Mouse (Mus musculus): ENCODE data around the gene Rora. TPM values are rescaled to one million over a fixed set of nuclear protein-coding genes. Genes with fewer than 3 reads are reported as not detected.
"Not testable (repeated sequence)": the region's sequence is repeated elsewhere in the genome, so short reads cannot be mapped to it uniquely, and the experiment has no call there.

Gene Rora
- polyA plus RNA-seq, 1 experiment from 2014 or later, result 6.6 TPM

DNA sequence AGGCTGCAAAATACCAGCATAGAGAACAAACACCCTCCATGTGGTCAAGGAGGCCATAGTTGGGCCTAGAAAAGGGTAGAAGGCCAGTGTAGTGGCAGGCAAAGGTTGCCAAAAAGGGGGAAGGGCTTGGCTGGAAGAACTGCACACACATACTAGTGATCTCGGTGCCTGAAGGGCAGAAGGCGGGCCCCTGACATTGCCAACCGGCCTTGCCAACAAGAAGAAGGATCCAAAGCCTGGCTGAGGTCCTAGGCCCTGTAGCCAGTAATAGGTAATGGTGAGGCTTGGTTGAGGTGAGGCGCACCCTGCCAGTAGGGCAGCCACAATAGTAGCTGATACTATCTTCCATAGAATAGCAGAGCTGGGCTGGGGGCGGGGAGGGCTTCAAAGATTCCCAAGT is 401.7 kb downstream of the Rora start:
- H3K4me3 ChIP-seq, result no peak overlapping the region

DNA sequence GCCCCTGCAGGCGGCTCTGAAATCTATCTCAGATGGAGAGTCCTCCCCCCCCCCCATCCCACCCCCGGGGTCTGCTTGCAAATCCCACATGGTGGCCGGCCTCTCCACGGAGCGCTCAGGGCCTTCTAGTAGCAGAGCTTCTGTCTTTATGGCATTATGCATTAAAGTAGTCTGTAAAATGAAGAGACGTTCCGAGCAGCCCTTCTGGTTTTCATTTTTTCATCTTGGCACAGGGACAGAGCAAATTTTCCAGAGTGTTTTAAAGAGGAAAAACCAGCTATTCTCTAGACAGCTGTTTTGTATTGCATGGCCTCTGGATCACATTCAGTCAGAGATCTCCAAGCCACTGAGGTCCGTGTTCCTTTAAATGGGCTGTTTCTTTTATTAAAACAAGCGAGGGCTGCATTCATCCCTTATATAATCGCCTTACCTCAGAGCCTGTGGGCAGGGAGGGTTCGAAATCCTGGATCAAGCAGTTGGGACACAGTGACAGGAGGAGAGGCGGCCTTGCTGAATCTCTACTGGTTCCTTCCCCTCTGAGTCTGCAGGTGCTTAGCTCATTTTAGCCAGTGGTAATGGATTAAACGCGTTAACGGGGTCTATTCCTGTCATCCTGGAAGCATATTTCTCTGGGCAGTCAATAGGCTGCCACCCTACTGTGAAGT is 417.7 kb downstream of the Rora start:
- 64% methylated on average over 15 of the region's 15 CpGs for WGBS
- peaks cover 13% of the 10 kb centered on the region; the same call in 1 of the 2 replicates for H3K4me1 ChIP-seq
- DNase-seq (ENCODE audit: low spot score), result peak; percentile 39
- no peaks in the 10 kb centered on the region for H3K36me3 ChIP-seq (replicated peaks)
- H3K4me3 ChIP-seq, result no peak overlapping the region
- H3K9me3 ChIP-seq, result no peaks in the 10 kb centered on the region
- H3K27me3 ChIP-seq (replicated peaks; ENCODE audit: low read depth, poor library complexity, severe bottlenecking), result no peaks in the 10 kb centered on the region
- 0 out of 2 replicates have a peak overlapping the region, but pooled peaks have one; percentile 35 for H3K27ac ChIP-seq (replicated peaks)

More for the DNA sequence above, 401.7 kb downstream of the Rora start:
- Histone ChIP-seq H3K4me1 (no peaks in the 10 kb centered on the region), H3K27me3 (replicated peaks; ENCODE audit: low read depth, poor library complexity, severe bottlenecking) (no peaks in the 10 kb centered on the region), H3K9me3 (no peaks in the 10 kb centered on the region), H3K36me3 (replicated peaks) (no peaks in the 10 kb centered on the region), H3K27ac (replicated peaks) (no peak overlapping the region)
- no peak for DNase-seq (ENCODE audit: low spot score)
- WGBS, result 95% methylated on average over 5 of the region's 5 CpGs

DNA sequence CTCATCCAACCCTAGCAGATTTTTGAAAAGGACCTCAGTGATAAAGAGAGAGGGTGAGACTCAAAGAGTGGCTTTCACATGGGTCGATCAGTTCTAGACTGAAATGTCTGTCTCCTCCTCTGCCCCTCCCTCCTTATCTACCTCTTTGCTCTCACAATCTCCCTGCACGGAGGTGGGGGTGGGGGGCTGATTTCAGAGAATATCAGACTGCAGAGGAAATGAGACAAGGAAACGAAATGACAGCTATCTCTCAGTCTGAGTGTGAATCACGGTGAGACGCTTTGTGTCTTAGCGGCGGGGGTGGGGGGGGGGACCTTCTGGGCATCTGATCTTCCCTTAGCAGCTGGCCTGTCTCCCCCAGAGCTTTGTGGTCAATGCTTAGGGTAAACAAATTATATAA is 419.7 kb downstream of the Rora start:
- WGBS, result 82% methylated on average over 7 of the region's 7 CpGs
- Histone ChIP-seq H3K27me3 (replicated peaks; ENCODE audit: low read depth, poor library complexity, severe bottlenecking) (no peaks in the 10 kb centered on the region), H3K4me3 (no peak overlapping the region), H3K27ac (replicated peaks) (no peak overlapping the region), H3K4me1 (peaks cover 13% of the 10 kb centered on the region; the same call in 1 of the 2 replicates), H3K9me3 (no peaks in the 10 kb centered on the region), H3K36me3 (replicated peaks) (no peaks in the 10 kb centered on the region)
- no peak for DNase-seq (ENCODE audit: low spot score)

DNA sequence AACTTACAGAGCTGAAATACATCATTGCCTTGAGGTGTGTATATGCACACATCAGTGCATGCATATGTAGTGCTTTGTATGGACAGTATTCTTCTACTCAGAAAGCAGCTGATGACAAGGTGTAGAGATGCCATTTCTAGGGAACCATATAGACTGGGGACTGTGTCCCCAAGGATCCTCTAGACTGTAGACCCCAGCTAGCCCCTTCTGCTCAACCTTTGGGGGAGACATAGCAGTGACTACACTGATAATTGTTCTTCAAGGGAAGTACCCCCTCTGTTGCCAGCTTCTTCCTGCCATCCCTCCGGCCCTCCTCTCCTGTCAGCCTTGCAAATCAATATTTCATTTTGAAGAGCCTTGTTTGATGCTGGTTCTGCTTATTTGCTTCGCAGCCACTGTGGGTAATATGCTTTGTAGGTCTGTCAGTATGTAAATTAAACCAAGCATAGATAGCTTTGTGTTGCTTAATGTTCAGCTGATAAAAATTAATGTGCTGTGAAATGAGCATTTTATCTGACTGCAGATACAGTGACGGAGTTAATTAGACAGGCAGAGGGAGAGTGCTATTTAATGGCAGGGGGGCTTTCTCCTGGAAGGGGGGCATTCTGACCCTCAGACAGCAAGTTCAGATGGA is 430.6 kb downstream of the Rora start:
- 72% methylated on average over 3 of the region's 3 CpGs for WGBS
- H3K36me3 ChIP-seq (replicated peaks), result no peaks in the 10 kb centered on the region
- H3K27me3 ChIP-seq (replicated peaks; ENCODE audit: low read depth, poor library complexity, severe bottlenecking), result peaks cover 19% of the 10 kb centered on the region
- H3K9me3 ChIP-seq, result no peaks in the 10 kb centered on the region
- DNase-seq (ENCODE audit: low spot score), result no peak
- peaks cover 11% of the 10 kb centered on the region for H3K4me1 ChIP-seq
- no peak overlapping the region; the same call in 1 of the 2 replicates for H3K27ac ChIP-seq (replicated peaks)
- H3K4me3 ChIP-seq, result no peak overlapping the region

DNA sequence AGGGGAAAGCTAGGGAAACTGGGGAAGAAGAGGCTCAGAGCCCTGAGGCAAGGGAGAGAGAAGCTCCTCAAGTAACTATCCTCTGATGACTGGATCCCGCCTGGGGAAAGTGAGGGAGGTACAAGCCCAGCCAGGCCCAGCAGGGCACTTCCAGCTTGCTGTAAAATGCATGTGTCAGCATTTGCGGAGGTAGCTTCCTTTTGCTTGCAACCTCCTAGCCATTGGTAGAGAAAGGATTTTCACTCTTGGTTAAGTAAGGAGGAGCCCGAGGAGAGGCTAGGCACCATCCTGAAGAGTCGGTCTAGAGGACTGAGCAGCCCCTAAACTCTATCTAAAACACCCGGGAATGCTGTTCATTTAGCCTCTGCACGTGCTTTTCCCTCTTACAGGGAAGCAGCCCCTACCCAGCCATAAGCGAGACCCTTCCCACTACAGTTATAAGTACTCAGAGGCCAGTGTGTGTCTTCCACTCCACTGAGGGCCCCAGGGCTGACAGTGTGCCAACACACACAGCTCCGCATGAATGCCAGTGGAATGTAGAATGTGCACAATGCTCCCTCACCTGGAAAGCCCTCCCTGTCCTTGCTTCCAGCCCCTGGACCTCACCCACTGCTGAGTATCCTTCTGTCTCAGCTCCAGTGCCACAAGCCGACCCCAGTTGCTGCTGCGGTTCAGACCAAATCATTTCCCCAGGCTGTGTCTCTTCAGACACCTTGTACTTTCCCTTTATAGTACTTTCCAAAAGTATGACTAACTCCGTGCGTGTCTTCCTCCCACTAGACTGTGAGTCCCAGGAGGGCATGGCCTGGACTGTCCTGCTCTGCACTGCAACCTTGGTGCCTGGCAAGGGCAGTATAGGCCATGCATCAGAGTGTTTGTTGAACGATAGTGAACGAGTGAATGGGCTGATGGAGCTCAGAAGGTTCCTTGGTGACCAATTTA is 431.4 kb downstream of the Rora start:
- Histone ChIP-seq H3K27me3 (replicated peaks; ENCODE audit: low read depth, poor library complexity, severe bottlenecking) (peaks cover 19% of the 10 kb centered on the region), H3K4me3 (no peak overlapping the region), H3K27ac (replicated peaks) (no peak overlapping the region; the same call in 1 of the 2 replicates), H3K36me3 (replicated peaks) (no peaks in the 10 kb centered on the region), H3K9me3 (no peaks in the 10 kb centered on the region), H3K4me1 (peaks cover 11% of the 10 kb centered on the region)
- DNase-seq (ENCODE audit: low spot score), result no peak
- WGBS, result 59% methylated on average over 14 of the region's 14 CpGs

DNA sequence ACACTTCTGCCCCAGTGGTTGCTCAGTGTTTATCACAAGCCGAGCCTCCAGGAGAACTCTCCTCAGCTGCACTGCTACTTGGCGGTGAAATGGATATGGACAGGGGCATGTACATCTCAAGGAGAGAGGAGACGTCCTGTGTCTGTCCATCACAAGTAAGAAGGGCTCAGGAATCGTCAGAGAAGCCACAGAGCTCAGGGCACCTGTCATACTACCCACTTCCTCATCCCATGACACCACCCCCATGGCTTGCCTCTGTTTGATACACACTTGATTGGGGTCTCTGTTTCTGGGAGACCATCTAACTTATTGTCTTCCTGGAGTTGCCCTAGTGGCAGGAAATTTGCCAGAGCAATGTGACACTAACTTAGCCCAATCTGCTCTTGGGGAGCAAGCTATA is 433.3 kb downstream of the Rora start:
- Histone ChIP-seq H3K27me3 (replicated peaks; ENCODE audit: low read depth, poor library complexity, severe bottlenecking) (peaks cover 19% of the 10 kb centered on the region), H3K27ac (replicated peaks) (no peak overlapping the region), H3K4me3 (no peak overlapping the region), H3K9me3 (no peaks in the 10 kb centered on the region), H3K36me3 (replicated peaks) (no peaks in the 10 kb centered on the region), H3K4me1 (peaks cover 14% of the 10 kb centered on the region)
- DNase-seq (ENCODE audit: low spot score), result no peak
- 84% methylated on average over 4 of the region's 4 CpGs for WGBS

DNA sequence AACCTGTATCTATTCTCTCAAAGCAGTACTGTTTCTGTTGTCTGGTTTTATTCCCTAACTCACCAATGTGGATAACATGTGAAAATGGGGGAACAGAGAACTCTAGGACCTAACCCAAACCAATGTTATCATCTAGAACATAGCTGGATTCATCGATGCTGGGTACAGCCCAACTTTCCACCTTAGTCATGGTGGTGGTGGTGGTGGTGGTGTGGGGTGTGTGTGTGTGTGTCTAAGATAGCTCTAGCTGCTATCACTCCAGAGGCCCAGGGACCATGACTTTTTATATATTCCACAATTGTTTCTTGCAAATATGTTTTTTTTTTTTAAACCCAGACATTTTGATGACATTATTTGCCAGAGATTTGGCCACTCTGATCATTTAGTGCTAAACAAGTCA is 433.7 kb downstream of the Rora start:
- Histone ChIP-seq H3K4me1 (peaks cover 19% of the 10 kb centered on the region), H3K4me3 (no peak overlapping the region), H3K27me3 (replicated peaks; ENCODE audit: low read depth, poor library complexity, severe bottlenecking) (peaks cover 19% of the 10 kb centered on the region), H3K36me3 (replicated peaks) (no peaks in the 10 kb centered on the region), H3K9me3 (no peaks in the 10 kb centered on the region), H3K27ac (replicated peaks) (no peak overlapping the region)
- WGBS, result 98% methylated on average over 1 of the region's 1 CpGs
- no peak for DNase-seq (ENCODE audit: low spot score)

DNA sequence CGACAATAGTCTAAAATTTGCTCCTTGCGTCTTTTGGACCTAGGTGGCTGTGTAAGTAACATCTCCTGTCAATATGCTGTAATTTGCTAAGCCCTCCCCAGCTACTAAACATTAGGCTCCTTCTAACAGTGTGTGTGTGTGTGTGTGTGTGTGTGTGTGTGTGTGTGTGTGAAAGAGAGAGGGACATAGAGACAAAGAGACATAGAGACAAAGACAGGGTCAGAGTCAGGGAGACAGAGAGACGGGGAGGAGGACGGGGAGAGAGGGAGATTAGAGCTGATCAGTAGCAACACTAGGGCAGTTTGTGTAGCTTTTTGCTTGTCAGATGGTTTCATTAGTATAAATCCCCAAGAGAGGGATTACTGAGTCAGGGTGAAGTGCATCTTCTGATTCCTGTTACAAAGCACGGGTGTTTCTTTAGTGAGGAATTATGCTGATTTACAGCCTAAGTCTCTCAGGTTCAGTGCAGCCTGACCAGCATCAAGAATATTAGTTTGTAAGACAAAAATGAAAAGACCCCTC is 437.2 kb downstream of the Rora start:
- peaks cover 14% of the 10 kb centered on the region for H3K4me1 ChIP-seq
- no peak overlapping the region for H3K4me3 ChIP-seq
- H3K9me3 ChIP-seq, result no peaks in the 10 kb centered on the region
- H3K27me3 ChIP-seq (replicated peaks; ENCODE audit: low read depth, poor library complexity, severe bottlenecking), result 0 out of 2 replicates have a peak, but pooled peaks cover 5% of the 10 kb centered on the region
- 79% methylated on average over 5 of the region's 5 CpGs for WGBS
- H3K27ac ChIP-seq (replicated peaks), result no peak overlapping the region
- no peaks in the 10 kb centered on the region for H3K36me3 ChIP-seq (replicated peaks)
- no peak for DNase-seq (ENCODE audit: low spot score)

DNA sequence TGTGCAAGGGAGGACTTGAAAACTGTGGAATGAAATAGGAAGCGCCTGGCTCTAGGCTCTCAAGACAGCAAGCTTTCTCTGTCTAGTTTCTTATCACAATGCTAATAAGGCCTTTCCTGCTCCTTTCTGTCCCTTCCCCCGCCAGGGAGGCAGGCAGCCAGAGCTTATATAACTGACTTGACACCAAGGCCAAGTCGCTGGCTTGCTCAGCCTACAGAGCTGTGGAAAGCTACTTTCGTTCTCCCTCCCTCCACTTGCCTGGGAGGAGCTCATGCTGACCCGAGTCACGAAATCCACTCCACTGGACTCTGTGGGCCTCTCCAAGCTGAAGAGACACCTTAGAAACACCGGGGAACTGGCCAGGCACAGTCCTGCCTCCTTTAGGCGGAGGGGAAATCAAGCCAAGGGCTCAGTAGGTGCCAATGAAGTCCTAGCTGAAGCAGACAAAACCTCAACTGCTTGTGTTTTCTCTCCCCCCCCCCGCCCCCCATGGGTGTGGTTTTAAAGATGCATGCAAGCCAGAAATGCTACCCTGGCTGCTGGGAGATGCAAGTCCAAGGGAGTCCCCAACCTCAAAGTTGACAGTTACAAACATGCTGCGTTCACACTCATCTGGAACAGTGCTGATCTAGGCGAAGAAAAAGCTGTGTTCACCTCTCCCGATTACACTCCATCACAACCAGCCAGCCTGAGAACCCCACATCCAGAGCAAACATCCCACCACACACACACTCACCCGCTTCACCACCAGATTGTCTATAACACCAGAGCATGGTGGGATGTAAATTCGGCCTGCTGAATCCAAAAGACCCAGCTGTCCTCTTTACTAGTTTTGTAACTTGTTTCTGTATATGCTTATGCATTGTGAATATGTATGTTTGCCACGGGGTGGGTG is 438.8 kb downstream of the Rora start:
- peaks cover 14% of the 10 kb centered on the region for H3K4me1 ChIP-seq
- H3K36me3 ChIP-seq (replicated peaks), result no peaks in the 10 kb centered on the region
- DNase-seq (ENCODE audit: low spot score), result peak; percentile 23
- H3K27ac ChIP-seq (replicated peaks), result peak overlapping the region; percentile 51; the same call in 1 of the 2 replicates
- no peaks in the 10 kb centered on the region for H3K27me3 ChIP-seq (replicated peaks; ENCODE audit: low read depth, poor library complexity, severe bottlenecking)
- WGBS, result 64% methylated on average over 15 of the region's 15 CpGs
- no peak overlapping the region for H3K4me3 ChIP-seq
- H3K9me3 ChIP-seq, result no peaks in the 10 kb centered on the region

DNA sequence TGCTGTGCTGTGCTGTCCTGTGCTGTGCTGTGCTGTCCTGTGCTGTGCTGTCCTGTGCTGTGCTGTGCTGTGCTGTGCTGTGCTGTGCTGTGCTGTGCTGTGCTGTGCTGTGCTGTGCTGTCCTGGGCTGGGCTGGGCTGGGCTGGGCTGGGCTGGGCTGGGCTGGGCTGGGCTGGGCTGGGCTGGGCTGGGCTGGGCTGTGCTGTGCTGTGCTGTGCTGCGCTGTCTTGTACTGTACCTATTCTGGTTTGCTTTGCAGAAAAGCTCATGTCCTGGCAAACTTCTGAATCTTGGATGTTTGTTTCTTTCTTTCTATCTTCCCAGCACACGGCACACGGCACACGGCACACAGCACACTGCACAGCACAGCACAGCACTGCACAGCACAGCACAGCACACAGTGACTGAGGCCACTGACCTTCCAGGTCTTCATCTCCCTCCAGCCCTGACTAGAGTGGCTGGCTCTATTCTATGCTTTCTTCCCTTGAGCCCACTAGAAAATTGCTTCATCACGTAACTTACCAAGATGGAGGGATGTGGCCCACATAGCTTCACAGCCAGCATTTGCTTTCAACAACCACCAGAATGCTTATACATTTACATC is 446.7 kb downstream of the Rora start:
- H3K4me1 ChIP-seq; DNase-seq (ENCODE audit: low spot score); H3K27me3 ChIP-seq (replicated peaks; ENCODE audit: low read depth, poor library complexity, severe bottlenecking); H3K9me3 ChIP-seq; H3K27ac ChIP-seq (replicated peaks); H3K4me3 ChIP-seq; H3K36me3 ChIP-seq (replicated peaks): not testable (repeated sequence)
- 89% methylated on average over 5 of the region's 5 CpGs for WGBS

DNA sequence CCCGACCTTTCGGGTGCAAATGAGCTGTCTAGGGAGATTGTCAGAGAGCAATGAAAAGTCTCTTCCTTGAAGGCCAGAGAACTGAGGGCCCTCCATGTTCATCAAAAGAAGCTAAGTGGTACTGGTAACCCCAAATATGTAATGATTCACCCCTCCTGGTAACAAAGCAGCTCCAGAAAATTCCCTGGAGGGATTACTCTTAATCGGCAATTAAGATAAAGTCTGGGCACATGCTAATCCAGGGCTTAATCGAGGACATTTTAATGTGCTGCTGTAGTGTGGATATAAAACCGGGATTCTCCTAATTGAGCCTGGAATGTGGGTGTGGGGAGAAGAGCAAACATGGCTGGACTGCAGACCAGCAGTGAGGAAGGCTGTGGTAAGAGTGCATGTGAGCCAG is 450.7 kb downstream of the Rora start:
- Histone ChIP-seq H3K27ac (replicated peaks) (no peak overlapping the region), H3K27me3 (replicated peaks; ENCODE audit: low read depth, poor library complexity, severe bottlenecking) (no peaks in the 10 kb centered on the region), H3K4me3 (no peak overlapping the region), H3K9me3 (no peaks in the 10 kb centered on the region), H3K36me3 (replicated peaks) (no peaks in the 10 kb centered on the region), H3K4me1 (0 out of 2 replicates have a peak, but pooled peaks cover 5% of the 10 kb centered on the region)
- no peak for DNase-seq (ENCODE audit: low spot score)
- 80% methylated on average over 5 of the region's 5 CpGs for WGBS
